Mouse (Mus musculus) forebrain, embryonic 12.5 days (tissue): Measurements from ENCODE around the gene Kcnmb3. TPM values are rescaled to one million over a fixed set of nuclear protein-coding genes. Genes with fewer than 3 reads are reported as not detected.

Source experiments
- ATAC-seq: fragments of 200-750 bp; cut with Nextera tagmentation; 2 replicates; pipeline ENCODE4 v1.8.0; 2017; ENCODE audit warnings: moderate TSS enrichment; ENCODE audit not compliant: low FRiP score
- H3K27ac ChIP-seq: fragments of 300-500 bp; sonication (generic); 2 replicates; pipeline ENCODE4 v1.5.1; 2016; ENCODE audit warnings: mild to moderate bottlenecking
- H3K27me3 ChIP-seq: fragments of 300-500 bp; sonication (generic); 2 replicates; pipeline ENCODE4 v1.6.1; 2016; ENCODE audit warnings: mild to moderate bottlenecking
- H3K36me3 ChIP-seq: fragments of 300-500 bp; sonication (generic); replicated peaks from 2 replicates; pipeline ENCODE4 v1.6.1; 2016; ENCODE audit warnings: mild to moderate bottlenecking
- H3K4me1 ChIP-seq: fragments of 300-500 bp; sonication (generic); 2 replicates; pipeline ENCODE4 v1.6.1; 2016
- H3K4me2 ChIP-seq: fragments of 300-500 bp; sonication (generic); 2 replicates; pipeline ENCODE4 v1.6.1; 2016; ENCODE audit warnings: mild to moderate bottlenecking, moderate library complexity
- H3K4me3 ChIP-seq: fragments of 300-500 bp; sonication (generic); replicated peaks from 2 replicates; pipeline ENCODE4 v1.5.1; 2016; ENCODE audit warnings: mild to moderate bottlenecking
- H3K9ac ChIP-seq: fragments of 300-500 bp; sonication (generic); 2 replicates; pipeline ENCODE4 v1.6.1; 2016; ENCODE audit warnings: mild to moderate bottlenecking
- H3K9me3 ChIP-seq: fragments of 300-500 bp; sonication (generic); 2 replicates; pipeline ENCODE4 v1.6.1; 2016
- WGBS: fragments of 180-500 bp; shearing (Covaris S2); methylation state at CpG from one replicate; pipeline ENCODE4 v1.1.7; 2016; 5-methylcytosine and 5-hydroxymethylcytosine counted together
- polyA plus RNA-seq: library from polyadenylated mRNA; unstranded; fragments of >200 nt; fragmentation: Nextera tagmentation; extraction: Ambion mirVana; gene quantifications from 2 replicates; pipeline ENCODE4 v1.2.1, GENCODE M21; 2016

Kcnmb3 gene
- polyA plus RNA-seq = 0.22 TPM in 1 of 2 replicates, not detected in the other

- no peak for ATAC-seq
- H3K36me3 ChIP-seq = no peaks in the 10 kb centered on the region
- no peaks in the 10 kb centered on the region for H3K9me3 ChIP-seq
- 81% methylated on average over 11 of the region's 11 CpGs for WGBS
- no peak within 1 kb of the TSS for H3K4me2 ChIP-seq
- H3K4me3 ChIP-seq = no peak within 1 kb of the TSS
- H3K4me1 ChIP-seq = peaks cover 18% of the 10 kb centered on the region
- H3K27ac ChIP-seq = no peak within 1 kb of the TSS
- no peaks in the 10 kb centered on the region for H3K27me3 ChIP-seq
- no peak within 1 kb of the TSS for H3K9ac ChIP-seq
Measured at GRCm38 (mm10) chr3:32492097-32493090, at the start of gene Kcnmb3. TSS of gene Kcnmb3 (minus strand) at chr3:32492231.

DNA sequence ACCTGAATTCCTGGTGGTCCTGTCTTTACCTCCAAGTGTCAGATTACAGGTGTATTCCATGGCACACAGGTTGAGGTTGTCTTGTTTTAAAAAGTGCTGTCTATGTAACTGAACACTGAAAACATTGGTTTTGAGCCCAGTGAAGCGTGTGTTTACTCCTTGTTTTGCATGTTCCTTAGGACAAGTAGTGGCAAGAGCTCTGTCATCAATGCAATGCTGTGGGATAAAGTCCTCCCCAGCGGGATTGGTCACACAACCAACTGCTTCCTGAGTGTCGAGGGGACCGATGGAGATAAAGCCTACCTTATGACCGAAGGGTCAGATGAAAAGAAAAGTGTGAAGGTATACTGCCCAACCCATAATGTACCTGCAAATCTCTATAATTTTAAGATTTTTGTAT, 46.1 kb upstream of the Kcnmb3 start:
- Histone ChIP-seq H3K27ac (no peak overlapping the region), H3K9me3 (no peaks in the 10 kb centered on the region), H3K36me3 (peaks cover 34% of the 10 kb centered on the region), H3K4me3 (no peak overlapping the region), H3K4me2 (no peak overlapping the region), H3K4me1 (no peaks in the 10 kb centered on the region), H3K9ac (no peak overlapping the region), H3K27me3 (no peaks in the 10 kb centered on the region)
- ATAC-seq = no peak
- 94% methylated on average over 5 of the region's 5 CpGs for WGBS

DNA sequence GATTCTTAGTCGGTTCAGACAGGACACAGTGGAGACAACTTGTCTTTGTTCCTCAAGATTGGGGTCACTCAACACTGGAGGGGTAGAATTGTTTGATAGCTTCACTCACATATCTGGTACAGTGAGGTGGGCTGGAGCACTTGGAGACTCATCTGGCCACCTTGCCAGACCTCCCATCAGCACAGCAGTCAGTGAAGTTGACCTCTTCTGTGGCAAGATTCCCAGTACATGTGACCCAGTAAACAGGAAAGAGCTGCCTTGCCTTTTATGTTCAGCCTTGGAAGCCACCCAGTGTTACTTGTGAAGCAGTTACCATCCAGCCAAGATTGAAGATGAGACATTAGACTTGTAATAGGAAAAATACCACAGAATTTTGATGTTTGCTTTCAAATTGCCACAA, 45.5 kb upstream of the Kcnmb3 start:
- H3K4me2 ChIP-seq = no peak overlapping the region
- no peak for ATAC-seq
- H3K36me3 ChIP-seq = peaks cover 29% of the 10 kb centered on the region
- H3K9ac ChIP-seq = no peak overlapping the region
- H3K27me3 ChIP-seq = no peaks in the 10 kb centered on the region
- H3K27ac ChIP-seq = no peak overlapping the region
- no peaks in the 10 kb centered on the region for H3K9me3 ChIP-seq
- no peak overlapping the region for H3K4me3 ChIP-seq
- H3K4me1 ChIP-seq = no peaks in the 10 kb centered on the region
- 55% methylated on average over 1 of the region's 1 CpGs for WGBS

DNA sequence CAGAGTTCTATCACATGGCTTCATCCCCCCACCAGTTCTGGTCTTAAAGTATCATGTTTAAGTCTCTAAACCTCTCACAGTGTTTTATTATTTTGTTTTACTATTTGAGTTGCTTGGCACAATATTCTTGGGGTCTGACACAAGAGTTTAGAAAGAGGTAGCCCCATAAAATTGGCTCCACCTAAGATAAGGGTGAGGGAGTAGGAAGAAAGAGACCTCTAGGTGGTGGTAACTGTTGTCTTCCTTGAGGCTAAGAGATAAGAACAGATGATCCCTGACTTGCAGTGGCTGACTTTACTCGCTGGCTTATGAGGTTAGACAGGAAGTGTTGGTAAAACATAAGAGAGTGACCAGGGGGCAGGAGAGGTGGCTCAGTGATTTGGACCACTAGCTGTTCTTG, 43.7 kb upstream of the Kcnmb3 start:
- 72% methylated on average over 1 of the region's 1 CpGs for WGBS

DNA sequence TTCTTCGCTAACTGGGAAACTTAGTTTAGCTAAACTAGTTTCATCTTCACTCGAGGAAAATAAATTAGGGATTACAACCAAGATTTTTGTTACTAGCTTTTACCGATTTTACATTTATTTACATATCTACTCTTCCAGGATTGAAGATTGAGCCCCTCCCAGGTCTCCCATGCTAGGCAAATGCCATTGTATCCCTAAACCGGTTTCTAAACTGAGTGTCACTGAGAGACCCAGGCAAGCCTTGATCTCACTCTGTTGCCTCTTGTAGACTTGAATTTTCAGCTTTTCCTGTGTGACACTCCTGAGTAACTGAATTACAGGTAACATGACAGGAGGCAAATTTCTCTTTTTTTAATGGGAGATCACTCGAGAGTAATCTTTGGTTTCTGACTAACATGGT, 38.0 kb upstream of the Kcnmb3 start:
- 0 out of 2 replicates have a peak, but pooled peaks cover 5% of the 10 kb centered on the region for H3K9me3 ChIP-seq
- peak overlapping the region; percentile 71 for H3K4me2 ChIP-seq
- H3K27ac ChIP-seq = no peak overlapping the region
- peak overlapping the region; percentile 80; the same call in 1 of the 2 replicates for H3K9ac ChIP-seq
- H3K36me3 ChIP-seq = peaks cover 19% of the 10 kb centered on the region
- no peaks in the 10 kb centered on the region for H3K27me3 ChIP-seq
- no peak for ATAC-seq
- WGBS = 13% methylated on average over 5 of the region's 5 CpGs
- peaks cover 3% of the 10 kb centered on the region for H3K4me1 ChIP-seq
- peak overlapping the region; percentile 87 for H3K4me3 ChIP-seq

More for the DNA sequence above, 43.7 kb upstream of the Kcnmb3 start:
- Histone ChIP-seq H3K27ac (no peak overlapping the region), H3K9ac (no peak overlapping the region), H3K4me1 (no peaks in the 10 kb centered on the region), H3K4me3 (no peak overlapping the region), H3K36me3 (peaks cover 29% of the 10 kb centered on the region), H3K4me2 (no peak overlapping the region), H3K27me3 (no peaks in the 10 kb centered on the region), H3K9me3 (no peaks in the 10 kb centered on the region)
- ATAC-seq = no peak

GRCm38 (mm10) chr3:32529303-32529898, 37.4 kb upstream of the Kcnmb3 start, which contains the start of gene Mfn1:
TSS of gene Mfn1 (plus strand) at chr3:32529465.
- Histone ChIP-seq H3K4me3 (peak within 1 kb of the TSS; percentile 87), H3K9ac (peak within 1 kb of the TSS; percentile 80), H3K9me3 (0 out of 2 replicates have a peak, but pooled peaks cover 5% of the 10 kb centered on the region), H3K4me2 (peak within 1 kb of the TSS; percentile 71), H3K27ac (peak within 1 kb of the TSS; percentile 46; the same call in 1 of the 2 replicates), H3K27me3 (no peaks in the 10 kb centered on the region), H3K4me1 (peaks cover 3% of the 10 kb centered on the region), H3K36me3 (peaks cover 13% of the 10 kb centered on the region)
- ATAC-seq = peak; percentile 100
- under 1% methylated on average over 47 of the region's 47 CpGs for WGBS

GRCm38 (mm10) chr3:32527181-32527580, 35.1 kb upstream of the Kcnmb3 start:
- peaks cover 27% of the 10 kb centered on the region for H3K36me3 ChIP-seq
- no peak overlapping the region for H3K27ac ChIP-seq
- H3K4me1 ChIP-seq = peaks cover 3% of the 10 kb centered on the region
- H3K9me3 ChIP-seq = 0 out of 2 replicates have a peak, but pooled peaks cover 5% of the 10 kb centered on the region
- ATAC-seq = no peak
- H3K27me3 ChIP-seq = no peaks in the 10 kb centered on the region
- H3K4me3 ChIP-seq = no peak overlapping the region
- H3K4me2 ChIP-seq = no peak overlapping the region
- WGBS = 96% methylated on average over 4 of the region's 4 CpGs
- H3K9ac ChIP-seq = no peak overlapping the region

DNA sequence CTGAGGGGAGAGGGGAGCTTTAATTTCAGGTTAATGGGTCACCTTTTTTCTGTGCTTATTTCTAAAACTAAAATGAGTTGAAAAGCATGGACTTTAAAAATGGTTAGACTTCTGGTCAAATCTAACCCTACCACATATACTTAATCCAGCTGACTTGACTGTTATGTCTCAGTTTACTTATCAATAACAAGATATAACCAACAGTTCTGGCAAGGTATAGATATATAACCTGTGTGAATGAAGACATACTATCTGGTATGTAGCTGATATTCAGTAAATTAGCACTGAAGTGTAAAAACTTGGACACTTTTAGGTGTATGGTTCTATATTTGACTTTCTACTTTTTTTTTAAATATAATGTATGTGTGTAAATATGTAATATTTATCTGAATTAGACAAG, 21.5 kb upstream of the Kcnmb3 start:
- no peaks in the 10 kb centered on the region for H3K27me3 ChIP-seq
- no peak for ATAC-seq

GRCm38 (mm10) chr3:32512686-32513284, 20.8 kb upstream of the Kcnmb3 start:
- no peaks in the 10 kb centered on the region for H3K27me3 ChIP-seq
- H3K4me1 ChIP-seq = peaks cover 30% of the 10 kb centered on the region
- no peak overlapping the region for H3K9ac ChIP-seq
- WGBS = 92% methylated on average over 7 of the region's 7 CpGs
- no peak overlapping the region for H3K4me3 ChIP-seq
- ATAC-seq = no peak
- H3K9me3 ChIP-seq = no peaks in the 10 kb centered on the region
- no peak overlapping the region for H3K27ac ChIP-seq
- peaks cover 26% of the 10 kb centered on the region for H3K36me3 ChIP-seq
- H3K4me2 ChIP-seq = no peak overlapping the region

More for the DNA sequence above, 21.5 kb upstream of the Kcnmb3 start:
- Histone ChIP-seq H3K4me3 (no peak overlapping the region), H3K4me2 (no peak overlapping the region), H3K27ac (no peak overlapping the region), H3K36me3 (peaks cover 31% of the 10 kb centered on the region), H3K4me1 (peaks cover 28% of the 10 kb centered on the region), H3K9me3 (no peaks in the 10 kb centered on the region), H3K9ac (no peak overlapping the region)

DNA sequence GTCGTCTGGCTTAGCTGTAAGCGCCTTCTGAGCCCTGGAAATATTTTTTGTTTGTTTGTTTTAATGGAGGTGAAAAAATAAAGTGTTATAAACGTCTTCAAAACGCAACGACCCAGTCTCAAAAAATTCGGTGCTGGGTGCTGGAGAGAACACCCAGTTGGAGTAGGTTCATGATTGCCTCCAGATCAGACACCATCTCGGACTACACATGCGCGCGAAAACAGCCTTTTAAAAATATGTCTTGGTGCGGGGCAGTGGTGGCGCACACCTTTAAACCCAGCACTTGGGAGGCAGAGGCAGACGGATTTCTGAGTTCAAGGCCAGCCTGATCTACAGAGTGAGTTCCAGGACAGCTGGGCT, 19.1 kb upstream of the Kcnmb3 start:
- H3K4me1 ChIP-seq = peaks cover 33% of the 10 kb centered on the region
- no peaks in the 10 kb centered on the region for H3K9me3 ChIP-seq
- H3K9ac ChIP-seq = peak overlapping the region; percentile 92
- H3K4me2 ChIP-seq = peak overlapping the region; percentile 70
- 4% methylated on average over 13 of the region's 13 CpGs for WGBS
- H3K27ac ChIP-seq = 0 out of 2 replicates have a peak overlapping the region, but pooled peaks have one; percentile 83
- peaks cover 13% of the 10 kb centered on the region for H3K36me3 ChIP-seq
- H3K27me3 ChIP-seq = no peaks in the 10 kb centered on the region
- no peak for ATAC-seq
- peak overlapping the region; percentile 93 for H3K4me3 ChIP-seq

DNA sequence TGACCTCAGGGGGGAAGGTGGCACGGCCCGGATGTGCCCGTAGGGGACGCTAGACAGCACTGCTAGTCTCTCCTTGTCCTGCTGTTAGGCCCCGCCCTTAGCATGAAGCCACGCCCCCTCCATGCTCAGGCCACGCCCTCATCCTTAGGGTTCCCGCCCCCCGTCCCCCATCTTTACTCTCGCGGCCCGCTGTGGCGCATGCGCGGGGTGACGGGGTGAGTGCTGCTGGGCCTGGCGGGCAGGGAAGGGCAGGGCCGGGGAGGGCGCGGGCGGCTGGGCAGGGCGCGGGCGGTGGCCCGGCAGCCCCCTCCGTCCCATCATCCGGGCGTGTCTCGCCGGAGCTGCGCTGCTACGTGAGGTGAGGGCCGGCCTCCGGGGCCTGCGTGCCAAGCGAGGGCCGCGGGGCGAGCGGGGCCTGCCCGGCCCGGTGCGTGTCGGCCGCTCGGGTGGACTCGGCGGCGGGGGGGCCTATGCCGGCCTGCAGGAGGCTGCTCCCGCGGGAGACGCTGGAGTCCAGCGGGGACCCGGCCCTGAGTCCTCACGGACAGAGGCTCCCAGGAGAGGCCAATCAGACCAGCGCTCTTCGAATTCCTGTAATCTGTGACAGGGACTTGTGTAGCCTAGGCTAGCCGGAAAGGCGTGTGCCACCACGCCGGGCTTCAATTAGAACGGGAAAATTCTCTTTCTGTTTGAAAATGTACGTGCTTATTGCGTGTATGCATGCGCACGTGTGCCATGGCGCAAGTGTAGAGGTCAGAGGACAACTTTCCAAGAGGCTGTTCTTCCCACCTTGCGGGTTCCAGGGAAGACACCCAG, 18.6 kb upstream of the Kcnmb3 start:
- peak overlapping the region; percentile 70 for H3K4me2 ChIP-seq
- peak overlapping the region; percentile 92 for H3K9ac ChIP-seq
- peak overlapping the region; percentile 83 for H3K27ac ChIP-seq
- peak; percentile 93 for ATAC-seq
- peak overlapping the region; percentile 93 for H3K4me3 ChIP-seq
- WGBS = under 1% methylated on average over 57 of the region's 69 CpGs
- H3K27me3 ChIP-seq = no peaks in the 10 kb centered on the region
- H3K4me1 ChIP-seq = peaks cover 33% of the 10 kb centered on the region
- H3K9me3 ChIP-seq = no peaks in the 10 kb centered on the region
- peaks cover 7% of the 10 kb centered on the region for H3K36me3 ChIP-seq
